Mouse (Mus musculus): ENCODE data around the gene Gm3072.
"Not testable (repeated sequence)": the region's sequence is repeated elsewhere in the genome, so short reads cannot be mapped to it uniquely, and the experiment has no call there.

Gm3072 gene

DNA sequence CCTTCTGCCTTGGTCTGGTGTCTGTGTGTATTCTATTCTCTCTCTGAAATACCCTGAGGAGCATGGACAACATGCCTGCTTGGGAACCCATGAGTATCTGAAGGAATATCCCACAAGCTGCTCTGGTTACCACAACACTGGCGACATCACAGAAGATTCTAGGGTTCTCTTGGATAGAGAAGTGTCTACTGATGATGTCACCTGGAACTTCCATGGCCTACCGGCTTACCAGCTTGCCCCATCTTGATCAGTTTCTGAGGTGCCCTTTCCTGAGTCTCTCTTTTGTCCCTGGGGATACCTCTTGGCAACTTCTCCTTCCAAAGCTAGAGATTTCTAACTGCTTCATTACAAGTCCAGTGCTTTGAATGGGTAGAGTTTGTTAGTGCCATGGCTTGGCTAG, at the start of gene Gm3072:
Gm3072 (minus strand) TSS at position 101 of the 400 bp plus-strand sequence.
- not testable (repeated sequence) for H3K4me1 ChIP-seq (replicated peaks; ENCODE audit: low read depth, low read length); H3K36me3 ChIP-seq (ENCODE audit: insufficient read depth, low read length); H3K27me3 ChIP-seq (ENCODE audit: insufficient read depth, low read length); H3K9me3 ChIP-seq (ENCODE audit: low read length); H3K4me3 ChIP-seq (replicated peaks; ENCODE audit: low read length)

- not testable (repeated sequence) for H3K27me3 ChIP-seq (ENCODE audit: insufficient read depth, low read length)
Measured at GRCm38 (mm10) chr14:41648176-41648575, 23.8 kb upstream of the Gm3072 start.

GRCm38 (mm10) chr14:41646387-41646786, 22.0 kb upstream of the Gm3072 start, which contains the start of gene Gm3676:
Gm3676 (minus strand) TSS chr14:41646487.
- not testable (repeated sequence) for H3K4me1 ChIP-seq (replicated peaks; ENCODE audit: low read depth, low read length); H3K9me3 ChIP-seq (ENCODE audit: low read length); H3K27me3 ChIP-seq (ENCODE audit: insufficient read depth, low read length); H3K36me3 ChIP-seq (ENCODE audit: insufficient read depth, low read length); H3K4me3 ChIP-seq (replicated peaks; ENCODE audit: low read length)

More at GRCm38 (mm10) chr14:41648176-41648575, 23.8 kb upstream of the Gm3072 start:
- H3K36me3 ChIP-seq (ENCODE audit: insufficient read depth, low read length); H3K9me3 ChIP-seq (ENCODE audit: low read length); H3K4me3 ChIP-seq (replicated peaks; ENCODE audit: low read length); H3K4me1 ChIP-seq (replicated peaks; ENCODE audit: low read depth, low read length): not testable (repeated sequence)

DNA sequence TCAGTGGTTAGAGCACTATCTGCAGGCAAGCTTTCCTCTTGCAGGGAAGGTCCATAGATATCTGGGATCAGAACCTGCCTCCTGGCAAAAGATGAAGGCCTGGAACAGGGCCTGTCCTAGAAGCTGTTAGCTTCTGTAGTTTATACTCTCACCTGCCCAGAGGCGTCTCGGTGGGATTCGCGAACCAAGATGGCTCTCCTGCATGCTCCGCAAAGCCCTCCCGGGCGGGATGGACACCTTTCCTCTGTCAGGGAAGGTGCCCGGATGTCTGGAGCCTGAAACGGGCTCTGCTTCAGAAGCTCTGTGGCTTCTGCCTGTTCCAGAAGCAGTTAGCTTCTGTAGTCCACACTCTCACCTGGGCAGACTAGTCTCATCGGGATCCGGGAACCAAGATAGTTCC, 5.7 kb upstream of the Gm3072 start:
- H3K36me3 ChIP-seq (ENCODE audit: insufficient read depth, low read length); H3K4me1 ChIP-seq (replicated peaks; ENCODE audit: low read depth, low read length); H3K27me3 ChIP-seq (ENCODE audit: insufficient read depth, low read length); H3K4me3 ChIP-seq (replicated peaks; ENCODE audit: low read length); H3K9me3 ChIP-seq (ENCODE audit: low read length): not testable (repeated sequence)

- H3K36me3 ChIP-seq (ENCODE audit: insufficient read depth, low read length); H3K9me3 ChIP-seq (ENCODE audit: low read length); H3K27me3 ChIP-seq (ENCODE audit: insufficient read depth, low read length); H3K4me3 ChIP-seq (replicated peaks; ENCODE audit: low read length); H3K4me1 ChIP-seq (replicated peaks; ENCODE audit: low read depth, low read length): not testable (repeated sequence)
Measured at GRCm38 (mm10) chr14:41622535-41622934, 1.9 kb downstream of the Gm3072 start.

DNA sequence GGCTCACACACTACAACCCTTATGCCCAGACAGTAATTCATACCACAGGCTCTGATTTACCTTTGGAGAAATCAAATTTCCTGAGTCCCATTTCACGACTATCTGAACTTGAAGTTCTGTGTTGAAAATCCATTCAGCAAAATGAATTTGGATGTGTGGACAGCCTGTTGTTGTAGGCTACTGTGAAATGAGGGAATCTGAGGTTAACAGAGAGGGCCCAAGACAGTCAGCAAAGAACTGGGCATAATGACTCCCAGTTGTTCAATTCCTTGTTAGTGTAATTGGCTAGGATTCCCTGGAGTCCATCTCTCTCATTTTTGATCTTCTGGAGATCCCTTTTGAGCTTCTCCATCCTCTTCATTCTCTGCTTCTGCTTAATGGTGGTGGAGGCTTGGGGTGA, 13.7 kb downstream of the Gm3072 start:
- H3K4me1 ChIP-seq (replicated peaks; ENCODE audit: low read depth, low read length); H3K9me3 ChIP-seq (ENCODE audit: low read length); H3K36me3 ChIP-seq (ENCODE audit: insufficient read depth, low read length); H3K4me3 ChIP-seq (replicated peaks; ENCODE audit: low read length); H3K27me3 ChIP-seq (ENCODE audit: insufficient read depth, low read length): not testable (repeated sequence)

DNA sequence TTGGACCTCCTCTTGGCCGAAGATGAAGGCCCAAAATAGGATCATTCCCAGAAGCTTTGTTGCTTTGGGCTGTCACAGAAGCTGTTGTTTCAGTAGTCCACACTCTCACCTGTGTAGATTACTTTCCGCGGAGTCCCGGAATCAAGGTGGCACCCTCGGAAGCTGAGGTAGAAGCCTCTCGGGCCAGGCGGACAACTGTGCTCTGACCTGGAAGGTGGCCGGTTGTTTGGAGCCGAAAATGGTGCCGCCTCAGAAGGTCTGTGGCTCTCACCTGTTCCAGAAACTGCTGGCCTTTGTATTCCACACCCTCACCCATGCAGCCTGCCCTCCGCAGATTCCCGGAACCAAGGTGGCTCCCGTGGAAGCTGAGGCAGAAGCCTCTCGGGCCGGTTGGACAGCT, 23.5 kb downstream of the Gm3072 start:
- not testable (repeated sequence) for H3K27me3 ChIP-seq (ENCODE audit: insufficient read depth, low read length); H3K4me1 ChIP-seq (replicated peaks; ENCODE audit: low read depth, low read length); H3K36me3 ChIP-seq (ENCODE audit: insufficient read depth, low read length); H3K4me3 ChIP-seq (replicated peaks; ENCODE audit: low read length); H3K9me3 ChIP-seq (ENCODE audit: low read length)

GRCm38 (mm10) chr14:41586346-41586745, 38.1 kb downstream of the Gm3072 start:
- H3K36me3 ChIP-seq (ENCODE audit: insufficient read depth, low read length); H3K9me3 ChIP-seq (ENCODE audit: low read length); H3K4me3 ChIP-seq (replicated peaks; ENCODE audit: low read length); H3K4me1 ChIP-seq (replicated peaks; ENCODE audit: low read depth, low read length); H3K27me3 ChIP-seq (ENCODE audit: insufficient read depth, low read length): not testable (repeated sequence)
- TF ChIP-seq NANOG (IDR thresholded peaks at IDR 0.05; ENCODE audit: borderline replicate concordance, low read length) = peak; percentile 10; the same call in 1 of the 2 replicates

- H3K4me1 ChIP-seq (replicated peaks; ENCODE audit: low read depth, low read length); H3K27me3 ChIP-seq (ENCODE audit: insufficient read depth, low read length); H3K36me3 ChIP-seq (ENCODE audit: insufficient read depth, low read length); H3K9me3 ChIP-seq (ENCODE audit: low read length); H3K4me3 ChIP-seq (replicated peaks; ENCODE audit: low read length): not testable (repeated sequence)
Measured at GRCm38 (mm10) chr14:41572911-41573310, 51.5 kb downstream of the Gm3072 start, which contains the start of gene 1700049E17Rik2. 1700049E17Rik2 (plus strand) TSS chr14:41573211.

Measured in E14TG2a.4 (cell line).